Mouse (Mus musculus) hindbrain, embryonic 16.5 days (tissue): ENCODE results near the gene Pllp. TPM values are rescaled to one million over a fixed set of nuclear protein-coding genes. Genes with fewer than 3 reads are reported as not detected.

Source experiments
- ATAC-seq: fragments of 200-750 bp; cut with Nextera tagmentation; 2 replicates; pipeline ENCODE4 v1.8.0; 2017; ENCODE audit warnings: moderate TSS enrichment, moderate library complexity
- H3K27ac ChIP-seq: fragments of 300-500 bp; sonication (generic); 2 replicates; pipeline ENCODE4 v1.5.1; 2014; ENCODE audit warnings: low read depth, mild to moderate bottlenecking, control low read depth, low read length, moderate library complexity
- H3K27me3 ChIP-seq: fragments of 300-500 bp; sonication (generic); replicated peaks from 2 replicates; pipeline ENCODE4 v1.6.1; 2014; ENCODE audit warnings: low read length; ENCODE audit not compliant: control insufficient read depth, insufficient read depth
- H3K36me3 ChIP-seq: fragments of 300-500 bp; sonication (generic); 2 replicates; pipeline ENCODE4 v1.6.1; 2014; ENCODE audit warnings: mild to moderate bottlenecking, low read length, moderate library complexity, mixed read lengths; ENCODE audit not compliant: control insufficient read depth, insufficient read depth
- H3K4me1 ChIP-seq: fragments of 300-500 bp; sonication (generic); 2 replicates; pipeline ENCODE4 v1.6.1; 2014; ENCODE audit warnings: low read depth, low read length; ENCODE audit not compliant: control insufficient read depth, insufficient read depth
- H3K4me2 ChIP-seq: fragments of 300-500 bp; sonication (generic); 2 replicates; pipeline ENCODE4 v1.6.1; 2014; ENCODE audit warnings: mild to moderate bottlenecking, low read length, control low read depth, moderate library complexity
- H3K4me3 ChIP-seq: fragments of 300-500 bp; sonication (generic); 2 replicates; pipeline ENCODE4 v1.5.1; 2014; ENCODE audit warnings: mild to moderate bottlenecking, low read length, control low read depth, moderate library complexity
- H3K9ac ChIP-seq: fragments of 300-500 bp; sonication (generic); 2 replicates; pipeline ENCODE4 v1.6.1; 2014; ENCODE audit warnings: low read depth, mild to moderate bottlenecking, control low read depth, low read length, moderate library complexity
- H3K9me3 ChIP-seq: fragments of 300-500 bp; sonication (generic); 2 replicates; pipeline ENCODE4 v1.6.1; 2014; ENCODE audit warnings: mild to moderate bottlenecking, low read length, moderate library complexity; ENCODE audit not compliant: control insufficient read depth
- WGBS: fragments of 180-500 bp; shearing (Covaris S2); extraction: QIAGEN DNeasy Blood & Tissue Kit; methylation state at CpG from one replicate; pipeline ENCODE4 v1.1.7; 2014; 5-methylcytosine and 5-hydroxymethylcytosine counted together
- polyA plus RNA-seq: library from polyadenylated mRNA; unstranded; fragments of >200 nt; fragmentation: Nextera tagmentation; extraction: Ambion mirVana; gene quantifications from 2 replicates; pipeline ENCODE4 v1.2.1, GENCODE M21; 2015

Gene Pllp
- polyA plus RNA-seq, 1 experiment from 2014 or later, result 8.1 TPM

- no peak for ATAC-seq
- no peaks in the 10 kb centered on the region for H3K27me3 ChIP-seq
- WGBS, result 67% methylated on average over 1 of the region's 1 CpGs
- H3K9me3 ChIP-seq, result no peaks in the 10 kb centered on the region
- no peaks in the 10 kb centered on the region for H3K4me1 ChIP-seq
- H3K36me3 ChIP-seq, result peaks cover 38% of the 10 kb centered on the region
- H3K4me2 ChIP-seq, result no peak overlapping the region
- H3K9ac ChIP-seq, result no peak overlapping the region
- no peak overlapping the region for H3K4me3 ChIP-seq
- H3K27ac ChIP-seq, result no peak overlapping the region
These were observed 50.9 kb downstream of the Pllp start for GRCm38 (mm10) chr8:94645202-94645601.

GRCm38 (mm10) chr8:94641938-94642337, 54.1 kb downstream of the Pllp start:
- Histone ChIP-seq H3K4me3 (no peak overlapping the region), H3K4me1 (no peaks in the 10 kb centered on the region), H3K36me3 (peaks cover 50% of the 10 kb centered on the region), H3K27ac (no peak overlapping the region), H3K9me3 (no peaks in the 10 kb centered on the region), H3K9ac (no peak overlapping the region), H3K27me3 (no peaks in the 10 kb centered on the region), H3K4me2 (no peak overlapping the region)
- ATAC-seq, result no peak
- 91% methylated on average over 3 of the region's 3 CpGs for WGBS

GRCm38 (mm10) chr8:94641183-94641582, 54.9 kb downstream of the Pllp start:
- Histone ChIP-seq H3K36me3 (peaks cover 47% of the 10 kb centered on the region), H3K9me3 (no peaks in the 10 kb centered on the region), H3K4me1 (no peaks in the 10 kb centered on the region), H3K9ac (no peak overlapping the region), H3K27me3 (no peaks in the 10 kb centered on the region), H3K27ac (no peak overlapping the region), H3K4me2 (no peak overlapping the region), H3K4me3 (no peak overlapping the region)
- WGBS, result 93% methylated on average over 2 of the region's 2 CpGs
- ATAC-seq, result no peak

GRCm38 (mm10) chr8:94634211-94634610, 61.9 kb downstream of the Pllp start:
- Histone ChIP-seq H3K4me2 (no peak overlapping the region), H3K36me3 (peaks cover 46% of the 10 kb centered on the region), H3K4me3 (no peak overlapping the region), H3K27me3 (no peaks in the 10 kb centered on the region), H3K27ac (no peak overlapping the region), H3K9me3 (no peaks in the 10 kb centered on the region), H3K9ac (no peak overlapping the region), H3K4me1 (no peaks in the 10 kb centered on the region)
- ATAC-seq, result no peak

DNA sequence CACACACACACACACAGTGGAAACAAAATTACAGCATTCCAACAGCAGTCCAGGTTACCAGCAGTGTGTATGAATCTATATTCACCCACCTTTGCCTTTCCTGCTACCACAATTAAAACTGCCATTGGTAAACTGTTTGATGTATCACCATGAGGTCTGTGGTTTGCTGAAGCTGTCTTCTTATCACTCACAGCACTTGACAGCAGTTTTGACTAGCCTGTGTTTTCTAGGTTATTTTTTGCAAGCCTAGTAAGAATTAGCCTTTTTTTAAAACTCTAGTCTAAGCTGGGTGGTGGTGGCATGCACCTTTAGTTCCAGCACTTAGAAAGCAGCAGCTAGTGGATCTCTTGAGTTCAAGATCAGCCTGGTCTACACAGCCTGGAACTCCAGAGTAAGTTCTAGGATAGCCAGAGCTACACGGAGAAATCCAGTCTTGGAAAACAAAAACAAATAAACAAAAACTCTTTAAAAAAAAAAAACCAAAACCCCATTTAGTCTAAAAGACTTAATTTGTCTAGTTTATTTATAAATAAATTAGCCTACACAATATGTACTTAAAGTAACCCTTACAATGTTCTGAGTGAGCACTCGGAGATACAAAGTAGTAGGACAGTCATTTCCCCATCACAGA, 62.4 kb downstream of the Pllp start:
- Histone ChIP-seq H3K4me1 (no peaks in the 10 kb centered on the region), H3K4me3 (no peak overlapping the region), H3K4me2 (no peak overlapping the region), H3K9me3 (no peaks in the 10 kb centered on the region), H3K9ac (no peak overlapping the region), H3K27ac (no peak overlapping the region), H3K27me3 (no peaks in the 10 kb centered on the region), H3K36me3 (peaks cover 45% of the 10 kb centered on the region)
- no peak for ATAC-seq
- 95% methylated on average over 2 of the region's 2 CpGs for WGBS

Other genes with a start within 250 kb of the Pllp start
- 22.7 and 23.5 TPM in 2 replicates for gene Cpne2, start 163.3 kb downstream of the Pllp start, polyA plus RNA-seq
- gene Rspry1, start 94.3 kb downstream of the Pllp start, polyA plus RNA-seq, result 45.0 and 48.1 TPM in 2 replicates
- gene Fam192a, start 94.3 kb downstream of the Pllp start, polyA plus RNA-seq, result 67.4 and 67.9 TPM in 2 replicates
- gene Arl2bp, start 29.7 kb downstream of the Pllp start, polyA plus RNA-seq, result 179 and 191 TPM in 2 replicates
- gene Ccl22, start 49.3 kb upstream of the Pllp start, polyA plus RNA-seq, result not detected in 2 replicates
- gene Cx3cl1, start 75.7 kb upstream of the Pllp start, polyA plus RNA-seq, result 61.2 and 62.0 TPM in 2 replicates
- gene Ccl17, start 114.2 kb upstream of the Pllp start, polyA plus RNA-seq, result 0.79 and 0.80 TPM in 2 replicates
- gene Coq9, start 142.0 kb upstream of the Pllp start, polyA plus RNA-seq, result 67.7 and 69.8 TPM in 2 replicates
- gene Ciapin1, start 142.1 kb upstream of the Pllp start, polyA plus RNA-seq, result 190 and 191 TPM in 2 replicates
- gene Polr2c, start 161.2 kb upstream of the Pllp start, polyA plus RNA-seq, result 109 and 119 TPM in 2 replicates
- gene Dok4, start 180.1 kb upstream of the Pllp start, polyA plus RNA-seq, result 91.1 and 95.5 TPM in 2 replicates
- gene Ccdc102a, start 221.8 kb upstream of the Pllp start, polyA plus RNA-seq, result 5.7 and 6.9 TPM in 2 replicates
- 0.05 and 0.09 TPM in 2 replicates for gene Adgrg5, start 227.4 kb upstream of the Pllp start, polyA plus RNA-seq